Mouse (Mus musculus) forebrain, embryonic 10.5 days (tissue): ENCODE data around the gene Gper1. TPM values are rescaled to one million over a fixed set of nuclear protein-coding genes. Genes with fewer than 3 reads are reported as not detected.

ENCODE experiments used
- DNase-seq: peaks from one replicate; pipeline ENCODE4 v3.0.0-alpha.2; 2017; ENCODE audit warnings: low spot score; ENCODE audit errors: extremely low spot score
- H3K27ac ChIP-seq: fragments of 300-500 bp; sonication (generic); 2 replicates; pipeline ENCODE4 v1.5.1; 2016; ENCODE audit warnings: mild to moderate bottlenecking
- H3K27me3 ChIP-seq: fragments of 300-500 bp; sonication (generic); 2 replicates; pipeline ENCODE4 v1.6.1; 2016; ENCODE audit warnings: mild to moderate bottlenecking; ENCODE audit not compliant: poor library complexity, severe bottlenecking
- H3K36me3 ChIP-seq: fragments of 300-500 bp; sonication (generic); replicated peaks from 2 replicates; pipeline ENCODE4 v1.6.1; 2016; ENCODE audit warnings: mild to moderate bottlenecking, moderate library complexity
- H3K4me1 ChIP-seq: fragments of 300-500 bp; sonication (generic); 2 replicates; pipeline ENCODE4 v1.6.1; 2016
- H3K4me3 ChIP-seq: fragments of 300-500 bp; sonication (generic); 2 replicates; pipeline ENCODE4 v1.5.1; 2016; ENCODE audit warnings: mild to moderate bottlenecking, moderate library complexity
- H3K9me3 ChIP-seq: fragments of 300-500 bp; sonication (generic); 2 replicates; pipeline ENCODE4 v1.6.1; 2016; ENCODE audit warnings: mild to moderate bottlenecking, moderate library complexity
- WGBS: fragments of 180-500 bp; shearing (Covaris S2); methylation state at CpG from one replicate; pipeline ENCODE4 v1.1.7; 2016; 5-methylcytosine and 5-hydroxymethylcytosine counted together
- polyA plus RNA-seq: library from polyadenylated mRNA; unstranded; fragments of >200 nt; fragmentation: Nextera tagmentation; extraction: Ambion mirVana; gene quantifications from 2 replicates; pipeline ENCODE4 v1.2.1, GENCODE M21; 2016

Gene Gper1
- polyA plus RNA-seq, 1 experiment from 2014 or later: 0.50 TPM

- peak overlapping the region; percentile 27; the same call in 1 of the 2 replicates for H3K27ac ChIP-seq
- DNase-seq: no peak
- no peak overlapping the region for H3K4me3 ChIP-seq
- WGBS: 87% methylated on average over 14 of the region's 14 CpGs
- H3K9me3 ChIP-seq: no peaks in the 10 kb centered on the region
- peaks cover 24% of the 10 kb centered on the region for H3K4me1 ChIP-seq
- 0 out of 2 replicates have a peak, but pooled peaks cover 4% of the 10 kb centered on the region for H3K36me3 ChIP-seq
- no peaks in the 10 kb centered on the region for H3K27me3 ChIP-seq
These were observed 15.6 kb upstream of the Gper1 start for GRCm38 (mm10) chr5:139407121-139407885.

DNA sequence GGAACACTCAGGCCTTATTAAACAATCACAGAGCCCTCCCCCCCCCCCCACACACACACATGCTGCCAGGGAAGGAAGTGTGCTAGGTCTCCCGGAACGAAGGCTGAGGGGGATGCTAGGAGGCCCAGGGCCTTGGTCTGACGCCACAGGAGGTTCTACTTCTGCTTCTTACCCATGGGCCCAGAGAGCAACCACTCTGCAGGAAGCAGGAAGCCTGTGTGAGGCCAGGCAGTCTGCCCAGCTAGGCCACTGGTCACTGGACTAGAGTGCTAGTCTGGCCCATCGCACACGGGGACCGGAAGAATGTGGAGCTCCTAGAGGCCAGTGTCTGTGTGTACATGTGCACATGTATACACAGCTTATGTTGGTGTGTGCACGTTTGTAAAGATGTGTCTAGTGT is 14.4 kb upstream of the Gper1 start:
- no peaks in the 10 kb centered on the region for H3K9me3 ChIP-seq
- peaks cover 24% of the 10 kb centered on the region for H3K4me1 ChIP-seq
- no peaks in the 10 kb centered on the region for H3K27me3 ChIP-seq
- 88% methylated on average over 7 of the region's 7 CpGs for WGBS
- H3K4me3 ChIP-seq: no peak overlapping the region
- H3K27ac ChIP-seq: no peak overlapping the region
- 0 out of 2 replicates have a peak, but pooled peaks cover 4% of the 10 kb centered on the region for H3K36me3 ChIP-seq
- DNase-seq: no peak

GRCm38 (mm10) chr5:139409412-139409811 is 13.5 kb upstream of the Gper1 start:
- peaks cover 12% of the 10 kb centered on the region for H3K36me3 ChIP-seq
- no peak for DNase-seq
- no peak overlapping the region for H3K4me3 ChIP-seq
- peak overlapping the region; percentile 40; the same call in 1 of the 2 replicates for H3K27ac ChIP-seq
- H3K9me3 ChIP-seq: no peaks in the 10 kb centered on the region
- WGBS: 90% methylated on average over 12 of the region's 12 CpGs
- no peaks in the 10 kb centered on the region for H3K27me3 ChIP-seq
- peaks cover 24% of the 10 kb centered on the region for H3K4me1 ChIP-seq

DNA sequence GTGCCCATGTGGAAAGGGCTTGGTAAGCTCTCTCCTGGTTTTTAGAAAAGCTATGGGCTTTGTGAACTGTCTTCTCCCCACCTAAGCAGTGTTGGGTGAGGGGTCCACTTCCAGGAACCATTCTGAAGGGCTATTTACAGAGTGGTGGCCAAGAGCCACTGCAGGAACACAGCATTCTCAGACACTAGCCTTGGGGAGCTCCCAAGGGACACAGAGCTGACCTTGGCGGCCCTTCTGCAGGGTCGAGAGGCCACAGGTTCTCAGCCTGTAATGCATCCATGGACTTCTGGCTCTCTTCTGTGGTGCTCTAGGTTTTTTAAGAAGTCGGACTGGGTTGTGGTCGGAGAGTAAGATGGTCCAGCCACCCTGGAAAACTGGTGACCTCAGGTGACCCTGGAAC is 12.9 kb upstream of the Gper1 start:
- Histone ChIP-seq H3K27me3 (no peaks in the 10 kb centered on the region), H3K4me1 (peaks cover 21% of the 10 kb centered on the region), H3K27ac (no peak overlapping the region), H3K4me3 (no peak overlapping the region), H3K9me3 (no peaks in the 10 kb centered on the region), H3K36me3 (peaks cover 19% of the 10 kb centered on the region)
- WGBS: 88% methylated on average over 4 of the region's 4 CpGs
- no peak for DNase-seq

- H3K4me3 ChIP-seq: no peak overlapping the region
- H3K36me3 ChIP-seq: peaks cover 22% of the 10 kb centered on the region
- whole genome bisulfite sequencing: 96% methylated on average over 6 of the region's 6 CpGs
These were observed 11.8 kb upstream of the Gper1 start for GRCm38 (mm10) chr5:139411117-139411516.

GRCm38 (mm10) chr5:139411665-139412314 is 11.2 kb upstream of the Gper1 start:
- Histone ChIP-seq H3K9me3 (no peaks in the 10 kb centered on the region), H3K36me3 (peaks cover 22% of the 10 kb centered on the region), H3K27me3 (no peaks in the 10 kb centered on the region), H3K4me1 (peaks cover 11% of the 10 kb centered on the region), H3K4me3 (no peak overlapping the region), H3K27ac (no peak overlapping the region)
- WGBS: 91% methylated on average over 15 of the region's 15 CpGs
- no peak for DNase-seq

More at GRCm38 (mm10) chr5:139411117-139411516, 11.8 kb upstream of the Gper1 start:
- Histone ChIP-seq H3K4me1 (peaks cover 11% of the 10 kb centered on the region), H3K9me3 (no peaks in the 10 kb centered on the region), H3K27ac (0 out of 2 replicates have a peak overlapping the region, but pooled peaks have one; percentile 8), H3K27me3 (no peaks in the 10 kb centered on the region)
- no peak for DNase-seq

GRCm38 (mm10) chr5:139413545-139413944 is 9.4 kb upstream of the Gper1 start:
- 91% methylated on average over 4 of the region's 4 CpGs for WGBS
- H3K4me1 ChIP-seq: peaks cover 6% of the 10 kb centered on the region
- H3K36me3 ChIP-seq: peaks cover 27% of the 10 kb centered on the region
- H3K9me3 ChIP-seq: no peaks in the 10 kb centered on the region; the same call in 1 of the 2 replicates
- no peaks in the 10 kb centered on the region for H3K27me3 ChIP-seq
- no peak overlapping the region for H3K4me3 ChIP-seq
- no peak overlapping the region for H3K27ac ChIP-seq
- DNase-seq: no peak

DNA sequence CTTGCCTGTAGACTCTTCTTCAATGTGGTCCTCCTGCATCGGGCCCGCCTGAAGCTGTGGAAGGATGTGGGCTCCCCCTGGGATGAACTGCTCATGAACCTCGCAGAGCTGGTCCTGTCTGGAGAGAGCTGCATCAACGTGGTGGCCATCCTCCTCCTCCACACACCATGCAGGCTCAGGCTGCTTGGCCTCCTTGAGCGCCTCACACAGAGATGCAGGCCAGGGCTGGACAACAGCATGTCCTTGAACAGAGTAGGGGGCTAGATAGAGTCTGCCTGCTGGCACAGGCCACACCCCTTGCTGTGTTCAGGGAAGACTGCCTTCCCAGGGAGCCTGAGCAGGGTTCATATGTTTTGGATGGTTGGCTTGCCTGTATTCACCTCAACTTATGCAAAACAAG is 8.0 kb upstream of the Gper1 start:
- no peak for DNase-seq
- Histone ChIP-seq H3K36me3 (peaks cover 23% of the 10 kb centered on the region), H3K27ac (no peak overlapping the region), H3K4me1 (peaks cover 14% of the 10 kb centered on the region), H3K9me3 (no peaks in the 10 kb centered on the region; the same call in 1 of the 2 replicates), H3K4me3 (no peak overlapping the region), H3K27me3 (no peaks in the 10 kb centered on the region)
- 87% methylated on average over 5 of the region's 5 CpGs for WGBS

DNA sequence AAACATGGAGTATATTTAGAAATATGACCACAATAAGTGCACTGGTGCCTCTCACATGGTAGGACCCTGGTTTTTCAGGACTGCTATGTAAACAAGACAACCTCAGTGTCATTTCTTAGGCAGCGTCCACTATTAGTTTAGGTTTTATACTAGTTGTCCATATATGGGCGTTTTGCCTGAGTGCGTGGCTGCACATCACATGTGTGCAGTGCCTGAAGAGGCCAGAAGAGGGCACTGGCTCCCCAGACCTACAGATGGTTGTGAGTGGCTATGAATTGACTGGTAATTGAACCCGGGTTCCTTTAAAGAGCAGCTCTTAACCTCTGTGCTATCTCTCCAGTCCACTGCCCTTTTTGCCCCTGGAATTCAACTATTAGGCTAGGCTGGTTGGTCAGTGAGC is 6.0 kb upstream of the Gper1 start:
- Histone ChIP-seq H3K4me1 (peaks cover 14% of the 10 kb centered on the region), H3K36me3 (peaks cover 23% of the 10 kb centered on the region), H3K9me3 (no peaks in the 10 kb centered on the region; the same call in 1 of the 2 replicates), H3K27me3 (no peaks in the 10 kb centered on the region), H3K27ac (no peak overlapping the region), H3K4me3 (no peak overlapping the region)
- WGBS: 90% methylated on average over 4 of the region's 4 CpGs
- DNase-seq: no peak

- whole genome bisulfite sequencing: 89% methylated on average over 3 of the region's 3 CpGs
- Histone ChIP-seq H3K27me3 (no peaks in the 10 kb centered on the region), H3K4me3 (no peak overlapping the region), H3K36me3 (peaks cover 23% of the 10 kb centered on the region), H3K4me1 (peaks cover 16% of the 10 kb centered on the region), H3K27ac (no peak overlapping the region), H3K9me3 (no peaks in the 10 kb centered on the region; the same call in 1 of the 2 replicates)
- DNase-seq: no peak
These were observed 5.5 kb upstream of the Gper1 start for GRCm38 (mm10) chr5:139417480-139417879.

GRCm38 (mm10) chr5:139418110-139418509 is 4.8 kb upstream of the Gper1 start:
- H3K36me3 ChIP-seq: peaks cover 23% of the 10 kb centered on the region
- H3K4me1 ChIP-seq: peaks cover 22% of the 10 kb centered on the region
- H3K9me3 ChIP-seq: no peaks in the 10 kb centered on the region; the same call in 1 of the 2 replicates
- DNase-seq: no peak
- H3K27ac ChIP-seq: peak overlapping the region; percentile 54
- WGBS: 65% methylated on average over 2 of the region's 2 CpGs
- H3K4me3 ChIP-seq: no peak overlapping the region
- H3K27me3 ChIP-seq: no peaks in the 10 kb centered on the region

DNA sequence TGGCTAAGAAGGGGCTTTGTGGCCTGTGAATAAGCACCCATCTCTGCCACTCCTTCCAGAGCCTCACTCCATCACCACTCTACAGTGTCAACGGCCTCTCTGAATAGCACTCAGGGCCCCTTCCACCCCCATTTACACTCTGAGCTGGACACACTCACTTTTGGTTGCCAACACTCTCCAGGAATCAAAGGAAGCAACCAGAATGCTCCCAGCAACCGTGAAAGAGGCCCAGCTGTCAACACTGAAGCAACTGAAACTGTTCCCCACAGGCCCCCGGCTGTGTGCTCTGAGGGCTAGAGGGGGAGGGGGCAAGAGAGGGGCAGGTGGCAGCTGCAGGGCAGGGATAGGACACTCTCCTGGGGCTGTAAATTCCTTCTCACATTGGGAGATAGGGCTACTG is 4.3 kb upstream of the Gper1 start:
- H3K27ac ChIP-seq: peak overlapping the region; percentile 54
- no peaks in the 10 kb centered on the region; the same call in 1 of the 2 replicates for H3K9me3 ChIP-seq
- H3K36me3 ChIP-seq: peaks cover 23% of the 10 kb centered on the region
- H3K4me3 ChIP-seq: no peak overlapping the region
- no peaks in the 10 kb centered on the region for H3K27me3 ChIP-seq
- DNase-seq: no peak
- 43% methylated on average over 3 of the region's 3 CpGs for WGBS
- H3K4me1 ChIP-seq: peaks cover 27% of the 10 kb centered on the region

- Histone ChIP-seq H3K27ac (no peak overlapping the region), H3K4me3 (no peak overlapping the region), H3K9me3 (no peaks in the 10 kb centered on the region), H3K36me3 (peaks cover 10% of the 10 kb centered on the region), H3K4me1 (peaks cover 31% of the 10 kb centered on the region), H3K27me3 (no peaks in the 10 kb centered on the region)
- 91% methylated on average over 9 of the region's 9 CpGs for WGBS
- DNase-seq: no peak
These were observed 2.2 kb downstream of the Gper1 start for GRCm38 (mm10) chr5:139425198-139425597.
